Mouse (Mus musculus) naive thymus-derived CD4-positive, alpha-beta T cell, adult 5 months (primary cell): Measurements from ENCODE around the gene Slc35a2. TPM values are rescaled to one million over a fixed set of nuclear protein-coding genes. Genes with fewer than 3 reads are reported as not detected.

ENCODE experiments used
- polyA plus RNA-seq: library from polyadenylated mRNA; unstranded; fragments of 100-300 nt; shearing (Covaris generic); gene quantifications from one replicate; pipeline ENCODE4 v1.2.1, GENCODE M21; 2017

Gene Slc35a2
- 35.6 TPM for polyA plus RNA-seq

GRCm38 (mm10) chrX:7883841-7884567, at the start of gene Slc35a2:
TSS of gene Slc35a2 (plus strand) at chrX:7884028.

GRCm38 (mm10) chrX:7841163-7842162, 42.4 kb upstream of the Slc35a2 start, which contains the start of gene Otud5:
TSS of gene Otud5 (plus strand) at chrX:7841364.

GRCm38 (mm10) chrX:7878007-7878419, 5.8 kb upstream of the Slc35a2 start, which contains the start of gene Pim2:
TSS of gene Pim2 (plus strand) at chrX:7878262.

GRCm38 (mm10) chrX:7898880-7899874, 15.3 kb downstream of the Slc35a2 start, which contains the start of the genes Pqbp1 and Timm17b:
TSS of gene Pqbp1 (minus strand) at chrX:7899269.
TSS of gene Timm17b (plus strand) at chrX:7899357.

GRCm38 (mm10) chrX:7907735-7908134, 23.9 kb downstream of the Slc35a2 start, which contains the start of gene Gm10491:
TSS of gene Gm10491 (minus strand) at chrX:7907835.

GRCm38 (mm10) chrX:7909242-7909641, 25.4 kb downstream of the Slc35a2 start, which contains the start of gene Gm10490:
TSS of gene Gm10490 (plus strand) at chrX:7909542.

GRCm38 (mm10) chrX:7919601-7920383, 36.0 kb downstream of the Slc35a2 start, which contains the start of gene Pcsk1n:
TSS of gene Pcsk1n (plus strand) at chrX:7919822.

GRCm38 (mm10) chrX:7928270-7928790, 44.5 kb downstream of the Slc35a2 start, which contains the start of gene Eras:
TSS of gene Eras (minus strand) at chrX:7928607.

Other genes starting within 250 kb of the Slc35a2 start
- 0.80 TPM for gene Syp, start 245.6 kb upstream of the Slc35a2 start, polyA plus RNA-seq
- 45.5 TPM for gene Prickle3, start 226.8 kb upstream of the Slc35a2 start, polyA plus RNA-seq
- gene Plp2, start 212.6 kb upstream of the Slc35a2 start, polyA plus RNA-seq: 35.6 TPM
- gene Magix, start 202.8 kb upstream of the Slc35a2 start, polyA plus RNA-seq: not detected
- 81.8 TPM for gene Gpkow, start 186.9 kb upstream of the Slc35a2 start, polyA plus RNA-seq
- gene Wdr45, start 169.7 kb upstream of the Slc35a2 start, polyA plus RNA-seq: 172 TPM
- gene Gm45208, start 161.8 kb upstream of the Slc35a2 start, polyA plus RNA-seq: not detected
- gene Praf2, start 155.6 kb upstream of the Slc35a2 start, polyA plus RNA-seq: 19.5 TPM
- not detected for gene Ccdc120, start 133.1 kb upstream of the Slc35a2 start, polyA plus RNA-seq
- 42.5 TPM for gene Tfe3, start 121.5 kb upstream of the Slc35a2 start, polyA plus RNA-seq
- gene Gripap1, start 94.3 kb upstream of the Slc35a2 start, polyA plus RNA-seq: 145 TPM
- gene Kcnd1, start 61.7 kb upstream of the Slc35a2 start, polyA plus RNA-seq: 0.26 TPM
- 239 TPM for gene Otud5, start 42.7 kb upstream of the Slc35a2 start, polyA plus RNA-seq
- 165 TPM for gene Pim2, start 5.8 kb upstream of the Slc35a2 start, polyA plus RNA-seq
- gene Pqbp1, start 15.2 kb downstream of the Slc35a2 start, polyA plus RNA-seq: 191 TPM
- 88.6 TPM for gene Timm17b, start 15.3 kb downstream of the Slc35a2 start, polyA plus RNA-seq
- not detected for gene Gm10491, start 23.8 kb downstream of the Slc35a2 start, polyA plus RNA-seq
- gene Gm10490, start 25.5 kb downstream of the Slc35a2 start, polyA plus RNA-seq: not detected
- gene Pcsk1n, start 35.8 kb downstream of the Slc35a2 start, polyA plus RNA-seq: not detected
- not detected for gene Eras, start 44.6 kb downstream of the Slc35a2 start, polyA plus RNA-seq
- gene Hdac6, start 63.9 kb downstream of the Slc35a2 start, polyA plus RNA-seq: 11.6 TPM
- gene Gata1, start 94.0 kb downstream of the Slc35a2 start, polyA plus RNA-seq: 3.3 TPM
- not detected for gene Glod5, start 134.5 kb downstream of the Slc35a2 start, polyA plus RNA-seq
- 46.3 TPM for gene Suv39h1, start 190.7 kb downstream of the Slc35a2 start, polyA plus RNA-seq
- gene Was, start 206.5 kb downstream of the Slc35a2 start, polyA plus RNA-seq: 52.7 TPM
- gene Wdr13, start 248.9 kb downstream of the Slc35a2 start, polyA plus RNA-seq: 14.6 TPM